Mouse (Mus musculus): ENCODE data around the gene Rptor. TPM values are rescaled to one million over a fixed set of nuclear protein-coding genes. Genes with fewer than 3 reads are reported as not detected.
A peak's percentile ranks its signal among the peaks of the same experiment; 100 is the strongest.

The Rptor gene
- polyA plus RNA-seq, 1 experiment from 2014 or later, result 5.2 TPM

GRCm38 (mm10) chr11:119672775-119673174 lies 70.1 kb downstream of the Rptor start:
- no peak overlapping the region for H3K9ac ChIP-seq (ENCODE audit: low read depth, low read length)
- H3K27me3 ChIP-seq (replicated peaks; ENCODE audit: control insufficient read depth, insufficient read depth, low read length), result no peaks in the 10 kb centered on the region
- WGBS, result 48% methylated on average over 4 of the region's 4 CpGs
- H3K9me3 ChIP-seq (ENCODE audit: control insufficient read depth, low read length), result no peaks in the 10 kb centered on the region; the same call in 1 of the 2 replicates
- no peak overlapping the region for H3K4me3 ChIP-seq (ENCODE audit: low read length)
- H3K27ac ChIP-seq (ENCODE audit: low read length), result no peak overlapping the region
- H3K36me3 ChIP-seq (ENCODE audit: control insufficient read depth, insufficient read depth, low read length), result 0 out of 2 replicates have a peak, but pooled peaks cover 5% of the 10 kb centered on the region
- no peak overlapping the region for H3K4me2 ChIP-seq (ENCODE audit: low read depth, low read length)
- peak; percentile 55; the same call in 1 of the 2 replicates for ATAC-seq
- peaks cover 16% of the 10 kb centered on the region for H3K4me1 ChIP-seq (ENCODE audit: control insufficient read depth, insufficient read depth, low read length)

DNA sequence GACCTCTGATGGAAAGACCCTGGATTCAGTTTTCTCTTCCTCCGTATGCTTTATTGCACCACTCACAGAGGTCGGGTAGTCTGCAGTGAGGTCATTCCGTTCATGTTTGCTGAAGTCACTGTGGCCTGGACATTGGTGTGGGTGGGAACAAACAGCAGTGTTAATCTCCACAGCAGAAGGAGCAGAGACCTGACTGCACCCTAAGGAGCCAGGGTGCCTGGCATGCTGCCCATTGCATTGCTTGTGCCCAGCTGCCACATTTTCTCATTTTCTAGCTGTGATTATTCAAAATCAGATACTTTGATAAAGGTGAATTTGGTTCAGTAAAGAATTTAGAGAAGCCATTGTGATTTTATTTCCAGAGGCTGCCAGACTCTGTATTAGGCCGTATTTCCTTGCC lies 72.1 kb downstream of the Rptor start:
- no peak for ATAC-seq
- Histone ChIP-seq H3K4me3 (ENCODE audit: low read length) (no peak overlapping the region), H3K9ac (ENCODE audit: low read depth, low read length) (no peak overlapping the region), H3K4me2 (ENCODE audit: low read depth, low read length) (no peak overlapping the region), H3K4me1 (ENCODE audit: control insufficient read depth, insufficient read depth, low read length) (peaks cover 11% of the 10 kb centered on the region), H3K27me3 (replicated peaks; ENCODE audit: control insufficient read depth, insufficient read depth, low read length) (no peaks in the 10 kb centered on the region), H3K27ac (ENCODE audit: low read length) (no peak overlapping the region), H3K9me3 (ENCODE audit: control insufficient read depth, low read length) (no peaks in the 10 kb centered on the region; the same call in 1 of the 2 replicates), H3K36me3 (ENCODE audit: control insufficient read depth, insufficient read depth, low read length) (0 out of 2 replicates have a peak, but pooled peaks cover 5% of the 10 kb centered on the region)
- WGBS, result 43% methylated on average over 4 of the region's 4 CpGs

DNA sequence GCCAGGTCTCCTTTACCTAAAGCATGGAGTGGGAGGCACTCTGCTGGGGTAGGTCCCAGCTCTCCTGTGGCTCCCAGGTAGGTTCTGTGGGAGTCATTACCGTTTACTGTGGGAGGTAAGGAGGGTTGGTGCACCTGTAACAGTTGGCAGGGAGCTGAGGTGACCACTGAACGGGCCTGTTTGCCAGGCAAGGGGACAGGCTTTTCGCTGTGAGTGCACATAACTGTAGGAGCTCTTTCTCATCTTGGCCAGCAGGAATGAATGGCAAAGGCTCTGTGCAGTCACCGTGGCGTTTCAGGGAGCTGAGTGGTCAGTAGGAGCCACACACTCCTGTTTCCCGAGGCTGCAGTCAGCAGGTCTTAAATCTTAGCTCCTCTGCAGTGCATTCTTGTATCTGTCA lies 72.8 kb downstream of the Rptor start:
- Histone ChIP-seq H3K36me3 (ENCODE audit: control insufficient read depth, insufficient read depth, low read length) (0 out of 2 replicates have a peak, but pooled peaks cover 5% of the 10 kb centered on the region), H3K9me3 (ENCODE audit: control insufficient read depth, low read length) (no peaks in the 10 kb centered on the region; the same call in 1 of the 2 replicates), H3K9ac (ENCODE audit: low read depth, low read length) (no peak overlapping the region), H3K4me2 (ENCODE audit: low read depth, low read length) (no peak overlapping the region), H3K27ac (ENCODE audit: low read length) (no peak overlapping the region), H3K4me3 (ENCODE audit: low read length) (no peak overlapping the region), H3K27me3 (replicated peaks; ENCODE audit: control insufficient read depth, insufficient read depth, low read length) (no peaks in the 10 kb centered on the region), H3K4me1 (ENCODE audit: control insufficient read depth, insufficient read depth, low read length) (peaks cover 10% of the 10 kb centered on the region)
- ATAC-seq, result no peak
- 60% methylated on average over 6 of the region's 6 CpGs for WGBS

- H3K27me3 ChIP-seq (replicated peaks; ENCODE audit: control insufficient read depth, insufficient read depth, low read length), result no peaks in the 10 kb centered on the region
- H3K9ac ChIP-seq (ENCODE audit: low read depth, low read length), result no peak overlapping the region
- peaks cover 10% of the 10 kb centered on the region for H3K4me1 ChIP-seq (ENCODE audit: control insufficient read depth, insufficient read depth, low read length)
- 61% methylated on average over 7 of the region's 7 CpGs for WGBS
- H3K36me3 ChIP-seq (ENCODE audit: control insufficient read depth, insufficient read depth, low read length), result 0 out of 2 replicates have a peak, but pooled peaks cover 5% of the 10 kb centered on the region
- ATAC-seq, result no peak
- H3K4me3 ChIP-seq (ENCODE audit: low read length), result no peak overlapping the region
- H3K9me3 ChIP-seq (ENCODE audit: control insufficient read depth, low read length), result no peaks in the 10 kb centered on the region; the same call in 1 of the 2 replicates
- no peak overlapping the region for H3K27ac ChIP-seq (ENCODE audit: low read length)
- no peak overlapping the region for H3K4me2 ChIP-seq (ENCODE audit: low read depth, low read length)
These were observed 74.2 kb downstream of the Rptor start for GRCm38 (mm10) chr11:119676751-119677411.

DNA sequence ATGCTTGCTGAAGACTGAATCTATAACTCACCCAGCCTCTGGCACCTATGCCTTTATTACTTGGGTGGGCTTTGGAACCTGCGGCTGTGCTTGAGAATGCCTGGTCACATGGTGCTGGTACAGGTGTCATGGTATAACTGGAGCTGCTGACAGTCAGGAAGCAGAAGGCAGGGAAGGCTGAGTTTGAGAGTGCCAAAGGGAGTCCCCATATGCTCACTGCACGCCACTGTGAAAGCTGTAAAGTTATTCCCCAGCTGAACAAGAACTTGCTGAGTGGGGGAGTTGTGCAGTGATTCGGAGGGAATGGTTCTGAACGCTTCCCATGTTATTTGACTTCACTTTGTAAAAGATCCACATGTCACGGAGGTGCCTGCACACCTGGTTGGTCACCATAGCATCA lies 75.7 kb downstream of the Rptor start:
- Histone ChIP-seq H3K27ac (ENCODE audit: low read length) (no peak overlapping the region), H3K4me3 (ENCODE audit: low read length) (no peak overlapping the region), H3K36me3 (ENCODE audit: control insufficient read depth, insufficient read depth, low read length) (0 out of 2 replicates have a peak, but pooled peaks cover 5% of the 10 kb centered on the region), H3K9ac (ENCODE audit: low read depth, low read length) (no peak overlapping the region), H3K4me2 (ENCODE audit: low read depth, low read length) (no peak overlapping the region), H3K27me3 (replicated peaks; ENCODE audit: control insufficient read depth, insufficient read depth, low read length) (no peaks in the 10 kb centered on the region), H3K4me1 (ENCODE audit: control insufficient read depth, insufficient read depth, low read length) (peaks cover 17% of the 10 kb centered on the region), H3K9me3 (ENCODE audit: control insufficient read depth, low read length) (no peaks in the 10 kb centered on the region; the same call in 1 of the 2 replicates)
- no peak for ATAC-seq
- WGBS, result 83% methylated on average over 5 of the region's 5 CpGs

GRCm38 (mm10) chr11:119680735-119681134 lies 78.0 kb downstream of the Rptor start:
- no peak overlapping the region for H3K4me3 ChIP-seq (ENCODE audit: low read length)
- H3K36me3 ChIP-seq (ENCODE audit: control insufficient read depth, insufficient read depth, low read length), result no peaks in the 10 kb centered on the region
- H3K4me2 ChIP-seq (ENCODE audit: low read depth, low read length), result no peak overlapping the region
- H3K27ac ChIP-seq (ENCODE audit: low read length), result no peak overlapping the region
- H3K4me1 ChIP-seq (ENCODE audit: control insufficient read depth, insufficient read depth, low read length), result peaks cover 27% of the 10 kb centered on the region
- ATAC-seq, result no peak
- H3K27me3 ChIP-seq (replicated peaks; ENCODE audit: control insufficient read depth, insufficient read depth, low read length), result no peaks in the 10 kb centered on the region
- H3K9me3 ChIP-seq (ENCODE audit: control insufficient read depth, low read length), result no peaks in the 10 kb centered on the region
- no peak overlapping the region for H3K9ac ChIP-seq (ENCODE audit: low read depth, low read length)
- WGBS, result 87% methylated on average over 2 of the region's 2 CpGs

DNA sequence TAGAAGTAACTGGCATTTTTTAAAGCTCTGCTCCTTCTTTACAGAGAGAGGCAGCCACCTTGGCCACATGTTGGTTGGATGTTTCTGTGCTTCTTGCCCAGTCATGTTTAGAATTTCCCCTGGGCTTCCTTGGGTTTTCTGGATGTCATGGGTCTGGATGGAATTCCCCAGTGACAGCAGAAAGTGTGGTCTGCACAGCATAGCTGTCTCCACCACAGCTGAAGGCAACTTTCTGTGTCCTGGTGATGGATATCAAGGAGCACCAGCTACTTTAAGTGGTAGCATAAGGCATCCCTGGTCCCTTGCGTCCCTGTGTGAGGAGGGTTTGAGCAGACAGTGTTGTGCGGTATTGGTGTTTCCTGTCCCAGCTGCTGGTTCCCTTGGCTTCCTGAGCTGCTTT lies 79.6 kb downstream of the Rptor start:
- Histone ChIP-seq H3K9me3 (ENCODE audit: control insufficient read depth, low read length) (no peaks in the 10 kb centered on the region), H3K4me3 (ENCODE audit: low read length) (no peak overlapping the region), H3K27ac (ENCODE audit: low read length) (no peak overlapping the region), H3K36me3 (ENCODE audit: control insufficient read depth, insufficient read depth, low read length) (no peaks in the 10 kb centered on the region), H3K27me3 (replicated peaks; ENCODE audit: control insufficient read depth, insufficient read depth, low read length) (no peaks in the 10 kb centered on the region), H3K9ac (ENCODE audit: low read depth, low read length) (no peak overlapping the region), H3K4me1 (ENCODE audit: control insufficient read depth, insufficient read depth, low read length) (peaks cover 22% of the 10 kb centered on the region), H3K4me2 (ENCODE audit: low read depth, low read length) (no peak overlapping the region)
- ATAC-seq, result no peak
- 69% methylated on average over 2 of the region's 2 CpGs for WGBS

- ATAC-seq, result no peak
- Histone ChIP-seq H3K27ac (ENCODE audit: low read length) (no peak overlapping the region), H3K9me3 (ENCODE audit: control insufficient read depth, low read length) (no peaks in the 10 kb centered on the region), H3K4me2 (ENCODE audit: low read depth, low read length) (no peak overlapping the region), H3K9ac (ENCODE audit: low read depth, low read length) (no peak overlapping the region), H3K4me1 (ENCODE audit: control insufficient read depth, insufficient read depth, low read length) (peaks cover 22% of the 10 kb centered on the region), H3K27me3 (replicated peaks; ENCODE audit: control insufficient read depth, insufficient read depth, low read length) (no peaks in the 10 kb centered on the region), H3K4me3 (ENCODE audit: low read length) (no peak overlapping the region), H3K36me3 (ENCODE audit: control insufficient read depth, insufficient read depth, low read length) (no peaks in the 10 kb centered on the region)
- WGBS, result 64% methylated on average over 2 of the region's 2 CpGs
These were observed 81.1 kb downstream of the Rptor start for GRCm38 (mm10) chr11:119683796-119684195.

- no peak for ATAC-seq
- H3K27ac ChIP-seq (ENCODE audit: low read length), result 0 out of 2 replicates have a peak overlapping the region, but pooled peaks have one; percentile 36
- no peak overlapping the region for H3K9ac ChIP-seq (ENCODE audit: low read depth, low read length)
- no peak overlapping the region for H3K4me3 ChIP-seq (ENCODE audit: low read length)
- whole genome bisulfite sequencing, result 29% methylated on average over 5 of the region's 5 CpGs
- H3K27me3 ChIP-seq (replicated peaks; ENCODE audit: control insufficient read depth, insufficient read depth, low read length), result no peaks in the 10 kb centered on the region
- no peak overlapping the region for H3K4me2 ChIP-seq (ENCODE audit: low read depth, low read length)
- no peaks in the 10 kb centered on the region for H3K9me3 ChIP-seq (ENCODE audit: control insufficient read depth, low read length)
- H3K4me1 ChIP-seq (ENCODE audit: control insufficient read depth, insufficient read depth, low read length), result peaks cover 22% of the 10 kb centered on the region
- H3K36me3 ChIP-seq (ENCODE audit: control insufficient read depth, insufficient read depth, low read length), result no peaks in the 10 kb centered on the region
These were observed 82.8 kb downstream of the Rptor start for GRCm38 (mm10) chr11:119685477-119685876.

All from intestine, embryonic 16.5 days (tissue).